Mouse (Mus musculus): ENCODE results near the gene Otx1.

The Otx1 gene

DNA sequence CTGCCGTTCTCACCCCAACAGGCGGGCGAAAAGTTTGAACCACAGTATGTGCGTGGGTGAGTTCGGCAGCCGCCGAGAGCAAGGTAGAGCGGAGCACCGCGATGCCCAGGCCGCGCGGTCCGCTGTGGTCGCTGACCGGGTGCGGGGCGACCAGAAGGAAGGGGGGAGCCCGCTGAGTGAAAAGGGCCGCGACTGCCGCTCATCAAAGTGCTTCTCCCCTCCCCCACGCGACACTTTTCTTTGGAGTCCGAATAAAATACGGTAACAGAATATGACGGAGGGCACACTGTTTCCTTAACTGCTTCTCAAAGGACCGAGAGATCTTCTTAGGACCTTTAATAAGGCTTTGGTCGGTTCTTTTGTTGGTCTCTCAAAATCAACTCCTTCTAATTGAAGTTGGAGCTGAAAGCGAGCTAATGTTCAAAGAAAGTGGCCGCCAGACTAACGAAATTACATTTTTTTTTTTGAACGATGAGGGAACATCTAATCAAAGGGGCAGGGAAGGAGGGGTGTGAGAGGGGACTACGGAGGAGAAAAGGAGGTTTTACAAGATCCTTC lies at the start of gene Otx1:
Gene Otx1 (minus strand): TSS at position 115 of the 558 bp plus-strand sequence.
- peak; percentile 36 to 54 for DNase-seq

DNA sequence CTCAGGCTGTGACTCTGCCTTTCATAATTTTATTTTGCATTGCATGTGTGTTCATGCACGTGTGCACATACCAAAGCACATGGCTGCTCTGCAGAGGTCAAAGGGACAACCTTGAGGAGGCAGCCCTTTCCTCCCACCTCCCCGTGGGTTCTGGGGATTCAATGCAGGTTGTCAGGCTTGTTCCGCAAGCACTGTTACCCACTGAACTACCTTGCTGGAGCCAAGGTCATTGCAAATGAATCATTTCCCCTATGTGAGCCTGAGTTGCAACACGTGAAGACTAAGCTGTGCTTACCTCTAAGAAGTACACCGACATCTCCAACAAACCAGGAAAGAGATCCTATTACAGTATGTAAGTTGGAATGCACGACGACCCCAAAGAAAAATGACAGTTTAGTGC lies 48.2 kb upstream of the Otx1 start:
- DNase-seq = peak; percentile 4 to 10

DNA sequence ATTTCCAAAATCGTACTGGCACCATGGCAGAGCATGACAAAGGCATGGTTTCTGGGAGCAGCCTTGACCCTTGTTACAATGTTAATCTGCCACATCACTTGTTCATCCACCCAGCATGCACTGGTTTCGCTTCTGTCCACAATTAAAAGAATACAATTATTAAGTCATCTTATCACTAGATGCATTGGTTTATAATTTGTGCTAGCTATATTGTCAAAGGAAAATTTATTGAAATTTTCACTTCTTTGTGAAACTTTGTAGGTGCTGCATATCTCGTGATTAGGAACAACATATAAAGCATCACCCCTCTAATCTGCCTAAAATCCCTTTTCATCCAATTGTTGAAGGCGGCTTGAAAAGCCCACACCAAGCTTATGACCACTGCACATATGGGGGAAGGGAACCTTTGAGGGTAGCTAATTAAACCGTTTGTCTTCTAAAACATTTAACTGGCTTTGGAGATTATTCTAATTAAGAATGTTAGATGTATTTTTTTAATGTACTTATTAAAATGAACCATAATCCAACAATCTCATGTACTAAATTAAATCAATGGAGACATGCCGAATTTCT lies 37.2 kb upstream of the Otx1 start:
- DNase-seq = no peak

DNA sequence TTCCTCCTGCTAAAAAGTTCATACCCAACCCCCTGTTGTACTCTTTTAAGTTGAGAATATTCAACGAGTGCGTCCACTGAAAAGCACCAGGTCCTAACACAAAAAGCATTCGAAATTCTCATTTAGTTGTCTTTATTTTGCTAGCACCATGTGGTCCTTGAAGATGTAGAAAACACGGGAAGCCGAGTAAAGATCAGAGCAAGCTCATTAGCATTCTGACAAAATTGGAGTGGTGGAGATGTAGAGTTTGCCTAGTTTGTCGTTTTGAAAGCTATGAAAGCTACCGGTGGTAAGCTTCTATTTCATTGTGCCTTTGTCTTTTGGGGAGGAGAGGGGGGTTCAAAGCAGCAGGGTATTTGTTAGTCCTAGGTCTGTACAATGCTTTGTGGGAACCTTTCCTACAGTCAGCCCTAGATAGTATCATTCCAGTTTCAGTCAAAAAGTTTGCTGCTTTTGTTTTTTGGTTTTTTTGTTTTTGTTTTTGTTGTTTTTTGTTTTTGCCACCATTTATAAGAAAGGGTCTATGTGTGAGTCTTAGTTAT lies 31.9 kb upstream of the Otx1 start:
- no peak for DNase-seq

DNA sequence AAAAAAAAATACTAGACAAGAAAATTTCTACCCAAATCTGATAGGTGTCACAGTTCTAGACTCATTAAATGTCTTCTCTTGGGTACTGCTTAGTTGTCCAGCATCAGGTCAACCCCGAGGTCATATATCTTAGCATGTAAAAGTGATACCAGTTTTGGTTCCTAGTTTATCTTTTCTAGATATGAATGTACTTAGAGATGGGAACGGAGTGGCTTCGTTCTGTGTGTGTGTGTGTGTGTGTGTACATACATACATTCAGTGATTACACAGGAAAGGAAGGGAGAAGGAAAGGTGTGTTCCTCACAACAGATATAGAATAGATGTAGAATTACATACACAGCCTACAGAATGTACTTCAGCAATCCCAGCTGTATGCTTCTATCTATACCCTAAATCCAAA lies 30.9 kb upstream of the Otx1 start:
- no peak for DNase-seq

DNA sequence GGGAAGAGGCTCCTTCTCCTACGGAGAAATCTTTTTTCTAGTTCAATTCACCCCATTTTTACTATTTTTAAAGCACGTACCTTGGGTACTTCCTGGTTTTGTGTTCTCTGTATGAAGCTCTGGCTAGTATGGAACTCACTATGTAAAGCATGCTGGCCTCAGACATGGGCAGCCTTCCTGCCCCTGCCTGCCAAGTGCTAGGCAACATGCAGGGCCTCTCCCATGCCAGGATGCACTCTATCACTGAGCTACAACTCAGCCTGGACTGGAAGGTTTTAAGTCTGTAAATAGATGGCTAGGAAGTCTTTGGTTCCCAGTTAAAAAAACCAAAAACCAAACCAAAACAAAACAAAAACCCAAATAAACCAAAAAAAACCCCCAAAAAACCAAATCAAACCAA lies 17.9 kb upstream of the Otx1 start:
- no peak for DNase-seq

DNA sequence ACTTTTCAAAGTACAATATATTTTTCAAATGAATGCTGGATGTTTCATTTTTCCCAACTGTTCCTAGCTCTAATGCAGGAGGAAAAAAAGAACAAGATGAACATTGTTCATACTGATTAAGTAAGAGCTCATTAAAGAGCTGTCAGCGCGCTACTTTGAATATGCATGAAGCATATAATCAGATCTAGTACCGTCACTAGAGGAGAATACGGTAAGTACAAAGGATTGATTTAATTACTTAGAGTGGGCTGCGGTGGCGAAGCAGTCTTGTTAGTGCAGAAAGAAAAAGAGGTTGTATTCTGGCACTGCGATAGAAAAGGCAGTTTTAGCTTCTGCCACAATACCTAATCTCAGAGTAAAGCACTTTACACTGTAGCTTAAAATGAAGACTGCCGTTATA lies 14.7 kb upstream of the Otx1 start:
- DNase-seq = no peak

DNA sequence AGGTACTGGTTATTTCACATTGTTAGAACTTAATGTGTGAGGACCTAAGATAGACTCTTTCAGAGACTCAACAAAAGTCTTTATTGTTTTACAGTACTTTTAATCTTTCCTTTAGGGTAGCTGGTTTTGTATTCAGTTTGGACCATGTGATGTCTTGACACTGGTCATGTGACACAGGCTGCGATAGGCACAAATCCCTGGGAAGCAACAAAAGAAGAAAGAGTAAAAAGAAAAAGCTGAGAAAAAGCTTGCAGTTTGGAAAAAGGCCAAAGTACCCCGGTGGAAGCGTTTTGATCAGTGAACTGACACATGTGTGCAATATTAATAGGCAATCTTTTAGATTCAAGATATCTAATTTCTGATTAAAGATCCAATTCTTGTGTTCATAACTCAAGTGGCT lies 13.6 kb upstream of the Otx1 start:
- no peak for DNase-seq

DNA sequence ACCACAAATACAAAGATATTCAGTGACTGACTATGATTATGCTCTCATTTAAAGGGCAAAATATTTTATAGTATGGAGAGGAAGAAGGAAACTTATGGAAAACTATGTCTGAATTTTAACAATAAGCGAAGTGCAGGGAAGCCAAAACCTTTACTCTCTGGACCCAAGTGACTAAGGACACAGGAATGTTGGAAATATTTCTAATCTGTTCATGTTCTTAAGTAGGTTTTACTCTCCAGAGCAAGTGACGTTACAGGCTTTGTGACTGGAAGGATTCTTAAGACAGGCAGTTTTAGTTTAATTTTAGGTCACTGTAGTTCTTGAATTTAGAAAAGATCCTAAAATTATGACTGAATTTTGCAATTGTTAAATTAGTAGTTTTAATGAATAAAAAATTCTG lies 6.1 kb upstream of the Otx1 start:
- no peak for DNase-seq

DNA sequence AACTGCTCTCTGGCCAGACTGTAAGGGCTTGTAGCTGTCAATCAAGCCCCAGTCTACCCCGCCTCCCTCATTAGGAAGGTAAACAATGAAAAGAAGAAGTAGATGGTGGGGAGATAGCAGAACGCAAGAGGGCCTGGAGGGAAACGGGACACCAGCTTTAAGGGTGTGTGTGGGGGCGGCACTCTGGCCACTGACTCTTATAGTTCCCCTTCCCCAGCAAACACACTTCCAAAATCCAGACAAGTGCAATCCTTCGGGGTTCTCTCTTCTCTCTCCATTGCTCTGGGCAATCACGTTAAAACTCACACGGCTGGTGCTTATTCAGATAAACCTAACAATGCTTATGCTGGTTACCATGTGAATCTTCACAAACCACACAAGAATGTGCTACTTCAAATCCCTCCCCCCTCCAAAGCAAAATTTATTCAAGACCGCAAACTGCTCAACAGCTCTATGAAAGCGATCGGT lies 5.5 kb upstream of the Otx1 start:
- peak in 1 of 2 experiments; percentile 12 for DNase-seq

DNA sequence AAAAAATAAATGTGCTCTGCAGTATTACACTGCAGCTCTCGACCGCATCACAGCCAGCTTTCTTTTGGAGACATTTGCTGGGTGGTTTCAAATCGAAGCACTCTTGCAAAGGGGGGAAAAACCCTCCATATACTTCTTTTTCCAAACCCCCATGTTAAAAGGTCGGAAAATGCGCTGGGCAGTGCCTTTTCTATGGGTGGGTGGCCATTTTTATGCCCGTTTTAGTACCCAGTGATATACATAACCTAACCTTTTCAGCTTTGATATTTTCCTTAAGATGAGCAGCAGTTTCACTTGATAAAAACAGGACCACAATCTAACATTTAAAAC lies 5.0 kb upstream of the Otx1 start:
- no peak for DNase-seq

DNA sequence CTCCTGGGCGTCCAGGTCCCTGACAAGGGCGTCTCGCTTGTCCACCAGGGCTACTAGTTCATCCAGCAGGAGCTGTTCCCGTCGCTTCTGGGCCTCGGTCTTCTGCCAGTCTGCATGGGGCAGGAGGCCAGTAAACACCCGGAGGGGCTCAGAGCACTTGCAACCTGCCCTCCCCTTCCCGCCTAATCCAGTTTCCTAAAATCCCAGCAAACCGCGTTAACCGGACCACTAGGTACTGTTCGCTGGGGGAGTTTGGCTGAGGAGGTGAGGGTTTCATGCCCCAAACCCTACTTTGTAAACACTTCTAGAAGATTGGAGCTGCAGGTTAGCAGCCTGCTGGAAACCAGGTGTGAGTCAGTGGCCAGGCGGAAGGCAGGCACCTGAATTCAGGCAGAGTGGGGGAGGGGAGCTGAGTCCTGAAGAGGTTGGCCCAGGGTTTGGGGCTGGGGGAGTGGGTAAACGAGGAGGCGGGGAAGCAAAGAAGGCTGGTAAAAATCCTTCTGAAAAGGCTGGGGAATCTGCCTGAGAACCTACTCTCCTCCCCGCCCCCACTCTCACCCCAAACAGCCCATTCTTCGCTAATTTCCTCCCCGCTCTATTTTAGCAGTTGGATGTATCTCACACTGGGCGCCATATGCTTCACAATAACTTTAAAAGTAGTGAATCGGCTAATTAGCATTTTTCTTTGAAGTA lies 4.5 kb upstream of the Otx1 start:
- DNase-seq = peak; percentile 15 to 20

DNA sequence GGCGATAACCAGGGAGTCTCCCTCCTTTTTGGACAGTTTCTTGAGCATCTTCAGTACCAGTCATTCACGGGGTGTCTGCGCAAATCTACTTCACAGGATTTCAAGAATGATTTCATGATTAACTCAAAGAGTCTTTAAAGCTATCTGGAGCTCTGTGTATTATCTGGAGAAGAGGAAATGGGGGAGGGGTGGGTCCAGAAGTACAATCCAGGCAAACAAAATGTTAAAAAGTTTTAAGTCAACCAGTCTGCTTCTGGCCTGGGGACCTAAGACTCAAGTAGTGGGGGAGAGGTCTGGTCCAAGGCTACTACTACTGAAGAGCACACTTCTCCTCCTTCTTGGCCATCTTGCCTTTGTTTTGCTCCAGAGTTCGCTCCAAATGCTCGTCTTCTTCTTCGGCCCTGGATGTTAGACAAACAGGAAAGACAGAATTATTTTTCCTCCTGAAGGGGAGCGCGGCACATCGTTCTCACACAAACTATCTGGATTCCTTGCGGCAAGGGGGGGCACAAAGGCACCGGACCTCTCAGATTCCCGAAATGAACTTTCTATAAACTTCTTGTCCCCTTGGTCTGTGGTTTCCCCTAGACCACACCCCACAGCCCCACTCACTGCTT lies 3.9 kb upstream of the Otx1 start:
- DNase-seq = no peak

DNA sequence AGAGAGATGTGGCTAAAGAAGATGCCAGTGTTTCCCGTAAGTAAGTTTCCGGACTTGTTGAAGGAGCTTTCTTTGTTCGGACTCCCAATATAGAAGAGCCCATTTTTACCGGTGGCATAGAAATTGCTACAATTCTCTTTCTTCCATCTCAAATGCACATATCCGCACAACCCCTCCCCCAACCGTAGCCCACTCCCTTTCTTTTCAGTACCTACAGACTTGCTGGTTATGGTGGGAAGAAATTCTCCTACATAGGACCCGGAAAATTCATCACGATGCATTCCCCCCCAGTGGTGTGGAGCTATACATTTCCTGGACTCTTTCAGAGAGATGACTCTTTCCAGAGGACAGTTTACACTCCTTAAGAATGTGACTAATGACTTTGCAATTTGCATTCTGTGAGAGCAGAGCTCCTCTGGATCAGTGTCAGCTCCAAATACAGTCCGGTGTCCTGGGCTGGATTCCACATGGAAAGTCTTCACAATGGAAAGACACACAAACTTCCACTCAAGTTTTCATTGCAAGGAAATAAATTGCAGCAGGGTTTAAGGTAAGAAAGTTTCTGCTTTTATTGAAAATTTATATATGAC lies 2.7 kb upstream of the Otx1 start:
- no peak for DNase-seq

DNA sequence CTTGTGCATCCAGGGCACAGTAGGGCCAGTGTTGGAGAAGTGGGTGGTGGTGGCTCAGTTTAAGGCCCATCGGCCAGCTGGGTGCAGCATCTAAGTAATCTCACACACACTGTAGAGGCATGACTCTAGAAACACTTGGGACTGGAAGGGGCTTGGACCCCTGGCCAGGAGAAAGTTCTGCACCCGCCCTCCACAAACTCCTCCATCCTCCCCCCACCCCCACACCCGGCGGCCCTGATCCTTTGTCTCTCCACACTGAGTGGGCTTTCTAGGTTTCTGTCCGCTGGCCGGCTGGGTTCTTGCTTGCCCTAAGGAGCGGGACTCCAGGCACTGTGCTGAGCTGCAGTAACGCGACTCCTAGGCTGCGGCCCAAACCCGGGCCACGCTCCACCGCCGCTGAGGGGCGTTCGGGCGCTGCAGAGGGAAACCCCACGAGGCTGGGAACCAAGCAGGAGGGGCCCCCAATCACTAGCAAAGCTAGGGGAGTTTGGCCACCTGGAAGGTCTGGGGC lies 1.7 kb upstream of the Otx1 start:
- peak; percentile 46 to 69 for DNase-seq

DNA sequence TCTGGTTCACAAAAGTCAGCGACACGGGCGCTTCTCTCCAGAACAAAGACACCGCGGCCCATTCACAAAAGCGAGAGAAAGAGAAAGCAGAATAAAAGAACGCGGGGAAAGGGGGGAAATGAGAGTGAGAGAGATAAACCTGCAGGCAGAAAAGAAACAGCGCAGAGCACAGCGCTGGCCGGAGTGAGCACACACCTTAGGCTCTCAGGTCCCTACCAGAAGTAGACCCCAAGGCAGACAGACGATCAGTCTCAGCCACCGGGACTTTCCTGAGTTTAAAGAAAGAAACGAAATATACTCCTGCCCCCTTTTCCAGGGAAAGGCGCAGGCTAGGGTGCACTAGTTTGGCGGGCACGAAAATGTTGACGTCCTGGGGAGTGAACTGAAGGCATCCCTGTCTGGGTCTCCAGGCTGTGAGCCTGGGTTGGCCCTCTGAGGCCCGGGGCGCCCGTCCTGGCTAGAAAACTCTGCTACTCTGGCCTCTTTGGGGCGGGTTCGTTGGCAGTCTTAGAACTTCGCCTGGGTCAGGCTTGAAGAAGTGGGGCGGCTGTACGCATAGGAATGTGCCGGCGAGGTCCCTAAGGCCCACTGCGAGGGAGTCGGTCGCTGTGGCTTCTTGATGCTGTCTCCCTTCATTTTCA lies 764 bp upstream of the Otx1 start:
- peak; percentile 42 to 55 for DNase-seq

DNA sequence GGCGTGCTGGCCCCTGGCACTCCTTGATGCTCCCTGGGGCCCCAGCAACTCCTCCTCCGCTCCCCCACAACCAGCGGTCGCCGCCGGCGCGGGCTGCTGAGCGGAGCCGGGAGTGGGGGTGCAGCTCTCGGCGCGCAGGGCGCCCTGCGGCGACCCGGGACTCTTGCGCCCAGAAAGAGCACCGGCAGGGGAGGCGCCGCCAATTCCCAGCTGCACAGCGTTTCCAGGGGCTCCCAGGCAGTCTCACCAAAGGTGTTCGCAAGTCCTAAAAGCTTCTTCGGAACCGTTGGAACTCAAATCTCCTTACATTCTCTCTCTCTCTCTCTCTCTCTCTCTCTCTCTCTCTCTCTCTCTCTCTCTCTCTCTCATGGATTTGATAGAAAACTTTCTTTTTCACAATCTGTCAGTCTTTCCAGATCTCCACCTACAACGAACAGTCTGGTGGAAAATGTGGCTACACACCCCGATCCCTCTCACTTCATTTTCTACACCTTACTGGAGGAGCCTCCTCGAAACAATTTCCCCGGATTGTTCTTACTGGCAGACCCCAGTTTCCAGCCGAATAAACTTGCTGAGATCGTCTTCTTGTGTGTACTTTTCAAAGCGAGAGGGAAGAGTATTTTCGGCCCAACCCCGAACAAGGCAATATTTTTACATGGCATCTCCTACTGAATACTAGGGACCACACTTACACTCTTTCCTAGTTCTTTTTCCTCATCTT lies 475 bp downstream of the Otx1 start:
- DNase-seq = no peak

DNA sequence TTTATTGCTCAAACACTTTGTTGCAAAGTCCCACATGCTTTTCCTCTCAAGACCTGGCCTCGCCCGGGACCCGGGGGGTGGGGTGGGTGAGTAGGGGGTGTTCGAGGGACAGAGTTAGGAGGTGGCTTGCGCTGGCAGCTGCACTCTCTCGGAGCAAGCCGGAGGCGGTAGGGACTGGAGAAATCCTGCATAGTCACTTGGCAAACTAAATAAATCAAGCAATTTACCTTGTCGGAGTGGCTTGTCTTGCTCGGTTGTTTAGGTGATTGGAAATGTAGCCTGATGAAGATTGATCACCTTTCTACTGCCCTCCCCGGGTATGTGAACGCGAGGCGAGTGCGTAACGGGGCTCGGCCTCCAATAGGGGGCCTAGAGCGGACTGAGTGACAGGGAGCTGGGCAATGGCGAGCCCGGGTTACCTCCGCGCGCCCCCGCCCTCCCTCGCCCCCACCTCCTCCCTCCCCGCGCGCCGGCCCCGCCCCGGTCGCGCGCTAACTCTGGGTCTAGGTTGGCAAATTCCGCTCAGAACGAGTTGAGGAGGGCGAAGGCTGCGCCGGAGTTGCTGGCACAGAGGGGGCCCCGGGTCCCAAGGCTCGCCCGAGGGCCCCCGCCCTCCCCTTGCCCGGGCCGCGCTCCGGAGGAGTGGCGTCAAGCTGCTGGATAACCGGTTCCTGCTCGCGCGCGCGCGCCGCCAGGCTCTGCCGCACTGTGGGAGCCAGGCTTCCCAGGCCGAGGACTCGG lies 1.2 kb downstream of the Otx1 start:
- peak; percentile 65 to 76 for DNase-seq

DNA sequence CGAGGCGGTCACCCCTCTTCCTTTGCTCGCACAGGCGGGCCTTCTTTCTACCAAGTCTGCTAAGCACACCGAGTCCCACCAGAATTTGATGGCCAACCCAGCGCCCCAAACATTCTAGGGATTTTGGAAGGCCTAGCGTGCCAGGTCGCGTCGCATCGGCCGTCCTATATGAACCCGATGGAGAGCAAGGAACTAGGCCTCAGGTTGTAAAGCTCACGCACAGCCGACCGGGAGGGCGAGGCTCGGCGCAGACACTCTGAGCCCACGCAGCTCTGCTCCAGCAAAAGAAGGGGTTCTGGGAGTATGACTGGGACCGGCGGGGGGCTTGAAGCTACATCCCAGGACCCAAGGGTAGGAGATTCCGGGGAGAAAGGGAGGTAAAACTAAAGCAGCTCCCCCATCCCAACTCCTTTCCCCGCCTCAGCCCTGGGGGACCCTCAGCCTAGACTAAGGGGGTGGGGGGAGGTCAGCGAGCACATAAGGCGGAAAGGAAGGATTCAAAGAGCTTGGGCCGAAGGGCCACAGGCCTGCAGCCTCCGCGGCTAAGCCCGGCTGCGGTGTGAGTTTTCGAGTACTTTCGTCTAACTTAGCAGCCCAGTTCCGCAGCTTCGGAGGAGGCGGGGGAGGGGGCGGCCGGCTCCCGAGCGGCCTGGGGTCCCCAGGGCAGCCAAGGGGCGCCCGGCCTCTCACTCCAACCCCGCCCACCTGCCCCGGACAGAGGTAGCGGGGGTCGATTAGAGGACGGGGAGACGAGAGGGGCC lies 2.2 kb downstream of the Otx1 start:
- DNase-seq = peak; percentile 41 to 52
